Mouse (Mus musculus): ENCODE results near the gene Reck. TPM values are rescaled to one million over a fixed set of nuclear protein-coding genes. Genes with fewer than 3 reads are reported as not detected.

The Reck gene
- polyA plus RNA-seq, 1 experiment from 2014 or later: 29.5 TPM

DNA sequence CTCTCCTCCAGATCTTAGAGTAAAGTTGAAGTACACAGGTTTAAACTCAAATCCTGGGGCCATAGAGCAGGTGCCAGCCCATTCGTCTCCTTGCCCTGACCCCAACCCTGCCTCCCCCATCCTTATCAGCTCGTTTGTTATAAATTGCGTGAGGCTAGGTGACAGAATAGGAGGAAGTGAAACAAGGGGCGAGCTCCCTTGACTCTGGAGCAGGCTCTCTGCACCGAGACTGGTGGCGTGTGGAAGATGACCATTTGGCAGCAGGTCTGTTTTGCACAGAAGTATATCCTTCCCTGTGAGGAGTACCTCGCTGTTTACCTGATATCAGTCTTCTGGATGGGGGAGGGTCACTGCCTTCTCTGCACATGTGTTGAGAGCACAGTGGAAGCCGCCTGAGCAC is 23.9 kb downstream of the Reck start:
- ATAC-seq (ENCODE audit: insufficient read depth) (no peak), DNase-seq (no peak)
- H3K4me3 ChIP-seq (ENCODE audit: low read depth, low read length): no peak overlapping the region
- no peaks in the 10 kb centered on the region for H3K27me3 ChIP-seq (ENCODE audit: insufficient read depth, low read length)
- H3K9me3 ChIP-seq (ENCODE audit: low read depth, low read length): no peaks in the 10 kb centered on the region
- H3K27ac ChIP-seq (ENCODE audit: low read depth): 0 out of 2 replicates have a peak overlapping the region, but pooled peaks have one; percentile 15
- no peak overlapping the region for H3K4me2 ChIP-seq
- H3K36me3 ChIP-seq (ENCODE audit: insufficient read depth): peaks cover 20% of the 10 kb centered on the region; the same call in 1 of the 2 replicates
- H3K4me1 ChIP-seq (ENCODE audit: insufficient read depth): no peaks in the 10 kb centered on the region
- WGBS: 32% methylated on average over 8 of the region's 8 CpGs
- H3K9ac ChIP-seq: no peak overlapping the region
- TF ChIP-seq CTCF (IDR thresholded peaks at IDR 0.05; ENCODE audit: low read depth): no peak

DNA sequence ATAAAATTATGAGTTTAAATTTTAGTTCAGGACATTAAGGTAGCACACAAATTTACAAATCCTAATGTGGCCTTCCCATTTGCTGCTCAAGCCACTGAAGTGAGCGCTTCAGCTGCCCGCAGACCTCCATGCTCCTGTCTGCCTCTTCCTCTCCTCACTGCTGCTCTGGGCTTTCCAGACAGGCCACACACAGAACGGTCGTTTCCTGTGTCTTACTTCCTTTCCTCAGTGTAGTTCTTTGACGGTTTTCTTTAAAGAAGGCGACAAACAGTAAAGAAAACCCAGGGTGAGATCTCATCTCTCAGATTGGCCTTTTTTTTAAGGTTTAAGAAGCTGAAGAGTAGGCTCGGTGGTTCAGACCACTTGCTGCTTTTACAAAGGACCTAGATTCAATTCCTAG is 28.4 kb downstream of the Reck start:
- Histone ChIP-seq H3K4me2 (no peak overlapping the region), H3K4me3 (ENCODE audit: low read depth, low read length) (no peak overlapping the region), H3K36me3 (ENCODE audit: insufficient read depth) (peaks cover 18% of the 10 kb centered on the region; the same call in 1 of the 2 replicates), H3K27me3 (ENCODE audit: insufficient read depth, low read length) (no peaks in the 10 kb centered on the region), H3K4me1 (ENCODE audit: insufficient read depth) (no peaks in the 10 kb centered on the region), H3K9ac (no peak overlapping the region), H3K27ac (ENCODE audit: low read depth) (no peak overlapping the region), H3K9me3 (ENCODE audit: low read depth, low read length) (no peaks in the 10 kb centered on the region)
- TF ChIP-seq CTCF (IDR thresholded peaks at IDR 0.05; ENCODE audit: low read depth): no peak
- WGBS: 64% methylated on average over 7 of the region's 7 CpGs
- no peak for ATAC-seq (ENCODE audit: insufficient read depth)
- no peak for DNase-seq

DNA sequence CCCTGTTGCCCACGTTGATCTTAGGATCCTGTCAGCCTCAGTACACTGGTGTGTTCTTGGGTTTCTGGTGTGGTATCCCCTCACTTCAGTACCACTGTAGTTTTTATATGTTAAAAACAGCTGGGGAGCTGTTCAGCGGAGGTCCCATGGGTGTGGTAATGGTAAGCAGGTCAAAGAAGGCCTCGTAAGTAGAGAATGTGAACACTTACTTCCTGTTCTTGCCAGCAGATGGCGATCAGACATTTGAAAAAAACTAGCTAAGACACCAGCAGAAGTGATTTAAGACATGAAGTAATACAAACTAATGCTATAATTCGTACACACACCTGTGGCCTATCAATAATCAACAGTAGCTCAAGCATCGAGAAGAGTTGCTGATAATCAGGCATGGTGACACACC is 31.1 kb downstream of the Reck start:
- peaks cover 23% of the 10 kb centered on the region; the same call in 1 of the 2 replicates for H3K36me3 ChIP-seq (ENCODE audit: insufficient read depth)
- 20% methylated on average over 6 of the region's 6 CpGs for WGBS
- H3K27me3 ChIP-seq (ENCODE audit: insufficient read depth, low read length): no peaks in the 10 kb centered on the region
- H3K4me1 ChIP-seq (ENCODE audit: insufficient read depth): no peaks in the 10 kb centered on the region
- ATAC-seq (ENCODE audit: insufficient read depth) (no peak), DNase-seq (peak; percentile 84)
- H3K4me2 ChIP-seq: no peak overlapping the region
- no peak overlapping the region for H3K9ac ChIP-seq
- no peak overlapping the region for H3K4me3 ChIP-seq (ENCODE audit: low read depth, low read length)
- no peak overlapping the region for H3K27ac ChIP-seq (ENCODE audit: low read depth)
- H3K9me3 ChIP-seq (ENCODE audit: low read depth, low read length): no peaks in the 10 kb centered on the region
- peak; percentile 62 for TF ChIP-seq CTCF (IDR thresholded peaks at IDR 0.05; ENCODE audit: low read depth)

DNA sequence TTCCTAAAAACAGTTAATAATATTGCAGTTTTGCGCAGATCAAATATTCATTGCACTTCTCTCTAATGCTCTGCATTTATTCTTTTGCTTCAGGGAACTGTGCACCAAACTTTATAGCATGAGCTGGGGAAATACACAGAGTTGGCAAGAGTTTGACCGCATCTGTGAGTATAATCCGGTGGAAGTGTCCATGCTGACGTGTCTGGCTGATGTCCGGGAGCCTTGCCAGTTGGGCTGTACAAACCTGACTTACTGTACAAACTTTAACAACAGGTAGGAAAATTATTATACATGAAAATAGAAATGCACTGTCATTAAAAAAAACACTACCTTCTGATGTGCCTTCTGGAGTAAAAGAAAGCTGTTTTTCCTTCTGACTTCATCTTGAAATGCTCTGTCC is 42.9 kb downstream of the Reck start:
- ATAC-seq (ENCODE audit: insufficient read depth) (no peak), DNase-seq (no peak)
- no peak overlapping the region for H3K4me3 ChIP-seq (ENCODE audit: low read depth, low read length)
- no peak overlapping the region for H3K27ac ChIP-seq (ENCODE audit: low read depth)
- no peak overlapping the region for H3K9ac ChIP-seq
- no peaks in the 10 kb centered on the region for H3K9me3 ChIP-seq (ENCODE audit: low read depth, low read length)
- H3K4me1 ChIP-seq (ENCODE audit: insufficient read depth): no peaks in the 10 kb centered on the region
- TF ChIP-seq CTCF (IDR thresholded peaks at IDR 0.05; ENCODE audit: low read depth): no peak
- WGBS: 85% methylated on average over 5 of the region's 5 CpGs
- H3K36me3 ChIP-seq (ENCODE audit: insufficient read depth): peaks cover 17% of the 10 kb centered on the region; the same call in 1 of the 2 replicates
- no peaks in the 10 kb centered on the region for H3K27me3 ChIP-seq (ENCODE audit: insufficient read depth, low read length)
- no peak overlapping the region for H3K4me2 ChIP-seq

DNA sequence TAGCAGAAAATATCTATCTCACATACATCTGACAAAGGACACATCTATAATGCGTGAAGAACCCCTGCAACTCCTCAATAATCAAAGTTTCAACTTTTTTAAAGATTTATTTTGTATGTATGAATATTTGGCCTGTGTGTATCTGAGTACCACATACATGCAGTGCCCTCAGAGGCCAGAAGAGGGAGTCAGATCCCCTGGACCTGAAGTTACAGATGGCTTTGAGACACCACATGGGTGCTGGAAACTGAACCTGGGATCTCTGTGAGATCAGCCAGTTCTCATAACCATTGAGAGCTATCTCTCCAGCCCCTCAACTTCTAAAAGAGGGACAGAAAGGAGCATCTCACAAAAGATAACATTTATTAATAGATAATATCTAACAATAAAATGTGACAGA is 45.3 kb downstream of the Reck start:
- H3K4me1 ChIP-seq (ENCODE audit: insufficient read depth): no peaks in the 10 kb centered on the region
- 89% methylated on average over 1 of the region's 1 CpGs for WGBS
- ATAC-seq (ENCODE audit: insufficient read depth): no peak

DNA sequence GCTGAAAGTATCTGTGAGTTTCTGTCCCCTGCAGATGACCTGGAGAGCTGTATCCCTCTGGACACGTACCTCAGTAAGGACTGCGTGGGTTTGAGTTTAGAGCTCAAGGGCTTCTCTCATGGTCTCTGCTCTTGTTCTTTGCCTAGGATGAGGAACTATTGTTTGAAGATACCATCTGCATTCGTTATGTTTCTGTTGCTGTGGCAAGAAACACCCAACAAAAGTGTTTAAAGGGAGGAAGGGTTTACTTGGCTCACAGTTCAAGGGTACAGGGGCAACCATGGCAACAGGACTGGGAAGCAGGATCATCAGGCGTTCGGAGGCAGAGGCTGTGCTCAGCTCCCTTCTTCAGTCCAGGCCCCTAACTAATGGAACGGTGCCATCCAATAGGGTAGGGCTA is 49.8 kb downstream of the Reck start:
- TF ChIP-seq CTCF (IDR thresholded peaks at IDR 0.05; ENCODE audit: low read depth): no peak
- no peak overlapping the region for H3K4me2 ChIP-seq
- no peaks in the 10 kb centered on the region for H3K4me1 ChIP-seq (ENCODE audit: insufficient read depth)
- WGBS: 89% methylated on average over 6 of the region's 6 CpGs
- no peak overlapping the region for H3K9ac ChIP-seq
- peaks cover 42% of the 10 kb centered on the region; the same call in 1 of the 2 replicates for H3K36me3 ChIP-seq (ENCODE audit: insufficient read depth)
- DNase-seq: no peak
- no peaks in the 10 kb centered on the region for H3K9me3 ChIP-seq (ENCODE audit: low read depth, low read length)
- H3K27me3 ChIP-seq (ENCODE audit: insufficient read depth, low read length): no peaks in the 10 kb centered on the region
- no peak overlapping the region for H3K4me3 ChIP-seq (ENCODE audit: low read depth, low read length)
- no peak for ATAC-seq (ENCODE audit: insufficient read depth)
- no peak overlapping the region for H3K27ac ChIP-seq (ENCODE audit: low read depth)

More for the DNA sequence above, 45.3 kb downstream of the Reck start:
- TF ChIP-seq CTCF (IDR thresholded peaks at IDR 0.05; ENCODE audit: low read depth): peak; percentile 40
- Histone ChIP-seq H3K4me3 (ENCODE audit: low read depth, low read length) (no peak overlapping the region), H3K36me3 (ENCODE audit: insufficient read depth) (peaks cover 19% of the 10 kb centered on the region; the same call in 1 of the 2 replicates), H3K27me3 (ENCODE audit: insufficient read depth, low read length) (no peaks in the 10 kb centered on the region), H3K27ac (ENCODE audit: low read depth) (no peak overlapping the region), H3K9ac (no peak overlapping the region), H3K9me3 (ENCODE audit: low read depth, low read length) (no peaks in the 10 kb centered on the region), H3K4me2 (no peak overlapping the region)
- no peak for DNase-seq

DNA sequence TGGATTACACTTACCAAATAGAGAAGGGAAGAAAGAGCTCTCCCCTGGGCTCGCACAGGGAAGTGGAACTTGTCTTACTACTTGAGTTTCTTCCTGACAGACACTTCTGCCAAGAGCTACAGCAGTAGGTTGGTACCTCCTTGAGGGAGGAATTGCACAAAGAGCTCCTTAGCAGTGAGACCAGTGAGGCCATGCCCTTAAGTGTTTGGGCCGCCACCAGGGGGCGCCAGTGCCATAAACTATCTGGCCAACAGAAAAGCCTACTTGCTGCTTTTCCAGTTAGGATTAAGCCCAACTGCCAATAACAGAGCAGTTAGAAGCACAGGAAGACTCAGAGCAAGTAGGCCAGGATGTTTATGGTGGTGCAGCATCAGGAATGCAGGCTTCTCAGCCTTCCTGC is 50.4 kb downstream of the Reck start:
- Histone ChIP-seq H3K9ac (no peak overlapping the region), H3K27me3 (ENCODE audit: insufficient read depth, low read length) (no peaks in the 10 kb centered on the region), H3K27ac (ENCODE audit: low read depth) (no peak overlapping the region), H3K4me3 (ENCODE audit: low read depth, low read length) (no peak overlapping the region), H3K4me1 (ENCODE audit: insufficient read depth) (no peaks in the 10 kb centered on the region), H3K4me2 (no peak overlapping the region), H3K9me3 (ENCODE audit: low read depth, low read length) (no peaks in the 10 kb centered on the region), H3K36me3 (ENCODE audit: insufficient read depth) (peaks cover 46% of the 10 kb centered on the region; the same call in 1 of the 2 replicates)
- peak; percentile 97 for DNase-seq
- WGBS: 8% methylated on average over 3 of the region's 3 CpGs
- peak; percentile 97 for TF ChIP-seq CTCF (IDR thresholded peaks at IDR 0.05; ENCODE audit: low read depth)
- peak; percentile 81 for ATAC-seq (ENCODE audit: insufficient read depth)

DNA sequence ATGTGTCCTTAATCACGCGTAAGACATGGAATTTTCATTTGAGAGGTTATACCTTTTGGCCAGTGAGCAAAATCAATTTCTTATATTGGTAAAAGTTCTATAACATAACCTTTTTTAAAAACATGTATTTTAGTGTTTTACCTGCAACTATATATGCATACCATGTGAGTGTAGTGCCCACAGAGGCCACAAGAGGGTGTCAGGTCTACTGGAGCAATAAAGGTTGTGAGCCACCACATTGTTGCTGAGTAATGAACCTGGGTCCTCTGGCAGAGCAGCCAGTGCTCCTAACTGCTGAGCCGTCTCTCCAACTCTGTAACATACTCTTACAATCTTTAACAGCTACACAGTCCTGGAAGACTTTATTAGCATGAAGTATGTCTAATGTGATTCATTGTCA is 52.5 kb downstream of the Reck start:
- H3K9ac ChIP-seq: no peak overlapping the region
- H3K4me1 ChIP-seq (ENCODE audit: insufficient read depth): no peaks in the 10 kb centered on the region
- H3K4me3 ChIP-seq (ENCODE audit: low read depth, low read length): no peak overlapping the region
- 95% methylated on average over 3 of the region's 3 CpGs for WGBS
- no peaks in the 10 kb centered on the region for H3K9me3 ChIP-seq (ENCODE audit: low read depth, low read length)
- H3K36me3 ChIP-seq (ENCODE audit: insufficient read depth): peaks cover 58% of the 10 kb centered on the region
- no peak overlapping the region for H3K4me2 ChIP-seq
- ATAC-seq (ENCODE audit: insufficient read depth): no peak
- H3K27me3 ChIP-seq (ENCODE audit: insufficient read depth, low read length): no peaks in the 10 kb centered on the region
- no peak overlapping the region for H3K27ac ChIP-seq (ENCODE audit: low read depth)
- peak; percentile 49 for DNase-seq
- TF ChIP-seq CTCF (IDR thresholded peaks at IDR 0.05; ENCODE audit: low read depth): peak; percentile 57
